Mouse (Mus musculus) MEL-GATA-1-ER (cell line): ENCODE data around the gene Ednrb.

Experiments
- DNase-seq: peaks from one replicate; pipeline ENCODE4 v3.0.0-alpha.2; 2012; ENCODE audit warnings: low read depth; ENCODE audit errors: extremely low read depth

Gene Ednrb

DNA sequence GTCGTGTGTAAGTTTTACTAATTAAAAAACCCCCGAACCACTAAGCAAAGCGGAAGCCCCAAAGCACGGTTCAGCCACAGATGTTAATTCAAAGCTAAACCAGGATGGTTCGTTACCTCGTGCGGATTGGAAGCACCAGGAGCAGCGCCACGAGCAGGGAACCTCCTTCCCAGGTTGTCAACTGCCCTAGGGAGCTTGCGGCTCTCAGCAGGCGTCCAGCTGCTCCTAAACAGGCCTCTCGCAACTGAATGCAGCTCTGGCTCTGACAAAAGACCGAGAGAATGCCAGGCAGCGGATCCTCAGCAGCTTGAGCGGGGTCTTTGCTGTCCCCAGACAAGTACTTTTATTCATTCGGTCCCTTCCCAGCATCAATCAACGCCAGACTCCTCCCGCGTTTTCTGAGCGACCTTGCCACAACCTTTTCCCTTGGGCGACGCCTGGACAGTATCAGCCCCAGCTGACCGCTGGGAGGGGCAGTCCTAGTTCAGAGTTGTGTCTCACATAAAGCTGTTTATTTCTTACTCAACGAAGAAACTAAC is at the start of gene Ednrb:
Ednrb (minus strand) TSS at position 392 of the 539 bp plus-strand sequence.
- no peak for DNase-seq

DNA sequence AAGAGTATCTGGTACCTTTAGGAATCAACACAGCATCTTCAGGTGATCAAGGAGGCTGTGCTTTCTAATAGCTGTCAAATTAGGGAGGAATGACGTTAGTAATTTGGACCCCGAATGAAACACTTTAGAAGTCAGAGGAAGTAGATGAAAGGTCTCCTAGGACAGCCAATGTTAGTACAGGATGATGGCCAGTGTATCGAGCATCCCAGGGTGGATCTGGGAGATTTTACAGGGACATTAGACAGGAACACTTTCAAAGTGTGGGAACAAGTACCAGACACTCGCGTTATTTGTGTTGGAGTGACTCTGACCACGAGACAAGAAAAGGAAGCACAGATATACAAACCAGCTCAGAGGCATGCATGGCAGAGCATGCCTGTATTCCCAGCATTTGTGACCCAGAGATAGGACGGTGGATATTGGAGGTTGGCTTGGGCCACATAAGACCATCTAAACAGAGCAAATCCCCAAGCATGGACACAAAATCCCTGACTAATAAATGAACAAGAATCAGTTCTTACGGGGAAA is 48.3 kb upstream of the Ednrb start:
- DNase-seq: no peak

DNA sequence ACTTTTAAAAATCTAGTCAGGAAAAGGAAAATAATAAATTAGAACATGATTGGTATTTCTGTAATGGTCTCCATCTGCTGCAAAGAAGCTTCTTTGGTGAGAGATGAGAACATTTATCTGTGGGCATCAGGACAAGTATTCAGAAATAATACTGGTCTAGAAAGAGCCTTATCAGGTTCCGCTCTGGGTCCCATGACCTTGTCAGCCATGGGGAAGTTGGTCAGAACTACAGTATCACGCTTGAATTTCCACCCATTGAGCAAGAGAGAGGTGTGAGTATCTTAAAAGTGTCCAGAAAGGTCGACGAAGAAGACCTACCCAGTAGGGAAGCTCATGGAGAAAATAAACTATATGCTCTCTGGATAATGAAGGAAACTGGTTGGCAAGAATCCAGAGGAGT is 46.6 kb upstream of the Ednrb start:
- no peak for DNase-seq

DNA sequence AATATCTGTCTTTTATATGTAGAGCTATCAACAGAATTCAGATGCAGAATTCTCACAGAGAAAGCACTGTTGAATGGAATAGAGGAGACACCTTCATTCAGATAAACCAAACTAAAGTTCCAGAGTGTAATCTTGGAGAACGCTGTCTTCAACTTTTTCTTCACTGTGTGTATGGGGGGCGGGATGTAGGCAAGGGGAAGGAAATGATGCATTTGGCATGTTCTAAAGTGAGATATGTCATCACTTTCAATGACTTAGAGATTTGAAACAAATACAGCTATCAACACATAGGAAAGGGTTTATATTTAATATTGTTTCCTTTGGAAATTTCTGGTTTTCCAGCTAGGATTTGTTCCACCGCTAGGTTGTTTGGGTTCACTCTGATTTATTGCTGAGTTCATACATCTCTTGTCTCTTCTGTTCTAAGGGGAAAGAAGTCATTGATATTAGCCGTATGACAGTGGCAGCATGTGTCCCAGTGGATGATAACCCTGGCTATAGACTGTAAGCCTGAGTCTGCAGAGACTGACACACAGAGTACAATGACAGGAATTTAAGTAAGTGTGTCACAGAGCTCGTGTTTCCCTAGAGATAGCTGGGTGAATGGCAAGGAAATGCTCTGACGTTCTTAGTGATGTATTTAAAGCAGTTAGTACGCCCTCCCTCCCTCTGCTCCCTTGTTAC is 40.8 kb upstream of the Ednrb start:
- no peak for DNase-seq

DNA sequence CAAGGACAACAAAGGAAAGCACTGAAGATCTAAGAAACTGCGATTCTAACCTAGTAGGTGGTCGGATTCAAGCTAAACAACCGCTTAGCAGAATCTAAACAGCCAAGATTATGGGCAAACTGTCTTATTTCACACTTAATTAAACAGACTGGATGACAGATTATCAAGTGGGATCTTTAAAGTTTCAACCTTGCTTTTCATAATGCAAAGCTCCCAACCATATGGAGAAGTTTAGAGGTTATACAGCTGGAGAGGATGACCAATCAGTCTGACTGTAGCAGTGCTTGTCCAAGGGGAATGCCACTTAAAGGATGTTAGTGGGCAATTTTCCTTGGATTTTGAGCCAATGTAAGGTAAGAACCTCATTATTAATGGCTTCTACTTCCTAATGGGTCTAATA is 38.7 kb upstream of the Ednrb start:
- no peak for DNase-seq

DNA sequence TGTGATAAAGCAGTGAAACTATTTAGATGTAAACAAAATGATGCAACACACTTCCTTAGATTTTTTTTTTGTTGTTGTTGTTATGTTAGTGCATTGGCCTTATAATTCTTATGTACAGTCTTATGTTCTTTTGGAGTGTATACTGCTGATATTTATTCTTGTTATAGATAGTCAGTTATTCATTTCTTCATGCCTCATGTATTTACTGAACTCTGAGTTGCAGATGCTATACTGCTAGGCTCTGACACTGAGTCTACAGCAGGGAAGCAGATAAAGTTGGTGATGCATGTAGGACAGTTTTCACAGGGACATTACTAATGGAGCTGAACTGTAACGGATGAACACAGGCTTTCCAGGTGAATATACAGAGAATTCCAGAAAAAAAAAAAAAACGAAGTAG is 32.9 kb upstream of the Ednrb start:
- DNase-seq: no peak

DNA sequence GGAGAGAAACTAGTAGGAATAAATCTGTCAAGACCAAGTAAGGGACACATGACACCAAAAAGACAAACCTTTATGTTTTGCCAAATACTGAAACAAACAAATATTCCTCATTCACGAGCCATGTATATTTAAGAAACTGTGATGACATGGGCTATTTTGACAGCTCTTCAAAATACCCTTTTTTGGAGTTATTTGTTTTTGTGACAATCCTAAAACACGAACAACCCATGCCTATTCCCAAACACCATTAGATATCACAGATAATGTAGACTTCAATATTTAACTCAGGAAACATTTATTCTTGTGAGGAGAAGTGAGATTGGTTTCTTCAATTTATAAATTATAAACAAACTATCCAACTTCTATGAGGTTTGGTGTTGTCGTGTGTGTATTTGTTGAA is 32.4 kb upstream of the Ednrb start:
- no peak for DNase-seq

DNA sequence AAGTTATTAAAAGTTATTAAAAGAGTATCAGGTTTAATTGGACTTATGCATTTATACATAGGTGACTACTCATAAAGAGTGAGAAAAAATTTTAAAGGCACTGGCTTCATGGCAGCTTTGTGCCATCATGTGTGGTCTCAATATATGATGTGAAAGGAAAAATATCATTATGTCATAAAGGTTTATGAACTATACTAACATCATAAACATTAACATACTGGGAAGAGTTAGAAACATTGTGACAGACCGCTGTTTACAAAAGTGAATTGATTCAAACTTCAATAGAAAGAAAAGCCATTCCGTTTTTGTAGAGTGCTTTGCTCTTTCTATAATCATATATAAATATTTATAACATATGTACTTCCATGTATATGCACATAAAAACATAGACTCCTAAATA is 22.4 kb upstream of the Ednrb start:
- DNase-seq: no peak

DNA sequence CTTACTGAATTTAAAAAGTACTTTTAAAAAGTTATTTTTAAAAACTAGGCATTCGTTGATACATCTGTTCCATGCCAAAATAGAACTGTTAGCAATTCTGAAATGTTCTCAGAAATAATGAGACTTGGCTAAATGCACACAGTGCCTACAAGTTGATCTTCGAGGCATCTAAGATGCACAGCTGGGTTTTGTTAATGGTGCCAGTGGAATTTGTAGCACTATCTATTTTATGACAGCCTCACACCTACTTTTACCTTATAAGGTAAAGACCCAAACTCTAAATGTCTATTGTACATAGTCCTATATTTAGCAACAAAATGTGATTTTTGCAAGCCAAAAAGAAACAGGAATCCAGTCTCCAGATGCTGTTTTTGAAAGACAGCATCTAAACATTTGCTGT is 21.0 kb upstream of the Ednrb start:
- no peak for DNase-seq

DNA sequence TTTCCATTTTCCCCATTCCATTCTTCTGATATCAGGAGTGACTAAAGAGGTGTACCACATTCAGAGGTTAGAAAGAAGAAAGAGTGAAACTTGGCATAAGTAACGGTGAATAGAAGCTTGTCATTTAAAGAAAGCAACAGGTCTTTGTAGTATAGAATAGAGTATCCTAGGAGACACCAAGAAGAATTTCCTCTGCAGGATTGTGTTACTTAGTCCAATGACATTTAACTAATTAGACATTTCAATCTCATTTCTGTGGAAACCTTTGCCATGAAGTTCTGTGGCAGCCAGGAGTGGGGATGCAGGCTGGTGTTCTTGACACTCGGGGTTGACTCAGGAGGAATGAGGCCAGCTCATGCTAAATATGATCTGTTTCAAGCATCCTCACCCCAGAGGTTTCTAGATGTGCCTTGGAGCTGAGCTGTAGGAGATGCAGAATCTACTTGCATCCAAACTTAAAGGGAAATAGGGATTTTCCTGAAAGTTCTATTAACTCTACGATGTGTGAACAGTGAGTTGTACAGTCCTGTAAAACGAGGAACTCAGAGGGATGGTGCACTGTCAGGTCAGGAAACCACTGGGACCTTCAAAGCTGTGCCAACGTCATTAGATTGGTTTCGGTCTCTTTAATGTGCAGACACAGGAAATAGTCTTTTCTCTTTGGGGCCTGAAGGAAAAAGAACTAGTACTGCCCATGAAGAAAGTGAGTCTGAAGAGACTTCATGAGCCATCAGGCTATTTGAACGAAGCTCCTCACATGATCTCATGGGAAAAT is 6.1 kb upstream of the Ednrb start:
- DNase-seq: no peak

DNA sequence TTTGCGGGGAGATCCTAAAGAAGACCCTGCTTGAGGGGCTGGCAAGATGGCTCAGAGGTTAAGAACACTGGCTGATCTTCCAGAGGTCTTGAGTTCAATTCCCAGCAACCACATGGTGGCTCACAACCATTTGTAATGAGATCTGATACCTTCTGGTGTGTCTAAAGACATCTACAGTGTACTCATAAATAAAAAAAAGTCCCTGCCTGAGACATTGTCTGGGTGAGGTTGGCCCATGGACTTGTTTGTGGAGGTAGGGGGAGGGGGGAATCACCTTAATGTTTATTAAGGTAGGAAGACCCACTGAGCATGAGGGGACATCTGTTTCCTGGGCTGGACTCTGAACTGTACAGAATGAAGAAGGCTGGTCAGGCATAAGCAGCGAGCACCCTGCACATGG is 1.5 kb upstream of the Ednrb start:
- DNase-seq: no peak

DNA sequence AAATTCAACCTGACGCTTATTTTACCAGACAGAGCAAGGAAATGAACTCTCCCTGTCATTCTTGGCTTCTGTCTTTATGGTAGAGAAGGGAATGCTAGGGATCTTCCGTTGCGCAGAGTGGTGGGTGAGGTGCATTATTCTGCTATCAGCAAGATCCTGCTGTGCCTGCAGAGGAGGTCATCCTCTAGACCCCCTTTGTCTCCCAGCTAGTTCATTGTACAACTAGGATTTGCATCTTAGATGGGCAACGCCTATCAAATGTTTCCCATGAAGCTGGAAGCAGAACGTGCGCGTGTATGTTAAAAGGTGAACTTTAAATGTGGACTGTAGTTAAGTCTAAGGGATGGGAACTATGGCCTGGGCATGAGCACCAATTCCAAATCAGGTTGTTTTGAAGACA is 742 bp upstream of the Ednrb start:
- DNase-seq: no peak

DNA sequence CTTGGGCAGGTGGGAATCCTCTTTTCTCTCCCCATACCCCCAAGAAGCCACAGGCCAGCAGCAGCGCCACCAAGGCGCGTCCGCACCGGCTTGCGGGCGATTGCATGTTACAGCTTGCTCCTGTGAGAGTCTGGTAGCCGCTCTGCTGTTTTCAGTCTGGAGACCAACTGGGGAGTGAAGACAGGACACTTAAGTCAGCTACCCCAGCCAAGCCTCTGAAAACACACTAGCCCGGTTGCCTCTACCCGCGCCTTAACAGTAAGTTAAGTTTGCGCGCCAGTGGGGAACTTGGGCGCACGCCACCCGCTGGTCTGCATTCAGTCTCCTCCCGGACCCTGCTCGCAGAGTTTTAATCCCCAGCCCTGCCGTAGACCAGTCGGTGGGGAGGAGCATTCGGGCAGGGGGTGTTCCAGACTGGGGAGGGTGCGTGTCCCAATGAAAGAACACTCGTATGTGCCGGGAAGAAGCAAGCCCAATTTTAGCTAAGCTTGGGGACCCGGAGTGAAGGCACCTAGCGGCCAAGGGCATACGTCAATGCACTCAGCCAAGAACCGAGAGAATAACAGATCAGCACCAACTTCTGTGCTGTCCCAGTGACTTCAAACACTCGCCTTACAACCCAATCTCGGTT is 716 bp downstream of the Ednrb start:
- no peak for DNase-seq

DNA sequence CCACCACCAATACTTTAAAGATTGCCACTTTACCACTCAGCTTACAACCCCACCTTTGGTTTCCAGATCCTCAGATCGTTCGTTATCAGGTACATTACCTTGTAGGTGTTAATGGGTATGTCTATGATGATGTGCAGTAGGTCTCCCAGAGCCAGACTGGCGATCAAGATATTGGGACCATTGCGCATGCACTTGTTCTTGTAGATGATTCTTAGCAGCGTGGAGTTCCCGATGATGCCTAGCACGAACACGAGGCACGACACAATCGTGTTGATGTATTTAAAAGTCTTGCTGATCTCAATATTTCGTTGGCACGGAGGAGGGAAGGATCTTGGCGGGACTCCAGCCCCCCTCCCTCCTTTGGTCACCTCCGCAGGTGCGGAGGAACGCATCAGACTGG is 1.3 kb downstream of the Ednrb start:
- no peak for DNase-seq

DNA sequence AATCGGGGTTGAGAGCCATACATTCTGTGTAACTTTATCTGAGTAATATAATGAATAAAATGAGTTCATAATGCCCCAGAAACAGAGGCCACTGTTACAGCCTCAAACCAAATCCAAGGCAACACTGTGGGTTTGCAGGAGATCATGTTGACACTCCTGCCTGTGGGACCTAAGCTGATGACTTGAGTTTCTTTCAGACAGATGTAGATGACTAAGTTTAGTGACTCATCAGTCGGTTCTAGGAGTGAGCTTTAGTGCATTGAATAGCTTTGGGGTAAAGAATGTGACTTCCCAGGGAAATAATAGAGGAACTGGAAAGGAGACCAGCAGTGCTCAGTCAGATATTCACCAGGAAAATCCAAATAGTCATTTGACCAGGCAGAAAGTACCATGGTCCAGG is 3.8 kb downstream of the Ednrb start:
- DNase-seq: no peak

DNA sequence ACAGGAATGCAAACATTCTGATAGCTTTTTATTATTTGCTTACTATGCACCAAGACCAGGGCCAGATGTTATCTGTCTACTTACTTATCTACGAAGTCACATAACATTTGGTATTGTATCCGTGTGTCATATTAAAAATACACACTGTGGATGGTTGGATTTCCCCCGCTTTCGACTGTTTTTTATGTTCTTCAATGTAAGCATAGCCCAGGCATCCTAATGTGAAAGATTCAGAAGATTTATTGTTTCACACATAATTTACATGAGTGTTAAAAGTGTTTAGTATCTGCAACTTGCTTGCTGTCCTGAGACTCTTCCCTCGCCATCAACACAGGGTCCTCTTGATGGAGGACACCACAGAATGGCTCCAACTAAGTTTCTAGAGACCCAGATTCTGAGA is 5.3 kb downstream of the Ednrb start:
- no peak for DNase-seq

DNA sequence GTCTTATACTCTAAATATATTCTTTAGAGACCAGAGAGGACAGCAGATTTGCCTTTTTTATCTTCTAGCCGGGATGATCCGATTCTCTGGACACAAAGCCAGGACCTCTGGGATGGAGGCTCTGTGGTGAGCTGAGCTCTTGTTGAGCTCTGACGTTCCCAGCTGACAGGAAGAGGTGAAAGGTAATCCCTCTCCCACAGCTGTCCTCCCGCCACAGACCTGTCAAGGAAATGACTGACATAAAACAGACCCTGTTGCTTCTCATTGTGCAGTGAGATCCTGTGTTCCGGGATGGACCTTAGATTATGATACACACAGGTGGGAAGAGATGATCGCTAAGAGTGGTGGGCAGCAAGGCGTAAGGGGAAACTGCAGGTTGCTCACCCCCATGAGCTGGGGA is 9.6 kb downstream of the Ednrb start:
- no peak for DNase-seq

DNA sequence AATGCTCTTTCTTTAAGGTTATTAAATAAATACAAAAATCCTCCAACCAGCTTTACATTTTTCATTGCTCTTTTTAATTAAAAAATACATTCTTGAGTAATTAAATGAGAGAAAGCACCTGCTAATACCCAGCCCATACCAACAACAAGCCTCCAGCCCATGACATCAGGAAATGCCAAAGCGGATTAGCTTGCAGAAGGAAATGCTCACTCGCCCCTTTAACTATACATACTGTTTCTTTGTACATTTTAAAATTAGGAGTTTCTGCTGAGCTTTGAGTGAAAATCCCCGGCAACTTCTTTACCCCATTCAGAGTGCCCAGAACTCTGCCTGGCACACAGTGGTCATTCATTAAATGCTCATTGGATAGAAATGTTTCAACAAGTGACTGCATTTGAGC is 10.1 kb downstream of the Ednrb start:
- DNase-seq: no peak

DNA sequence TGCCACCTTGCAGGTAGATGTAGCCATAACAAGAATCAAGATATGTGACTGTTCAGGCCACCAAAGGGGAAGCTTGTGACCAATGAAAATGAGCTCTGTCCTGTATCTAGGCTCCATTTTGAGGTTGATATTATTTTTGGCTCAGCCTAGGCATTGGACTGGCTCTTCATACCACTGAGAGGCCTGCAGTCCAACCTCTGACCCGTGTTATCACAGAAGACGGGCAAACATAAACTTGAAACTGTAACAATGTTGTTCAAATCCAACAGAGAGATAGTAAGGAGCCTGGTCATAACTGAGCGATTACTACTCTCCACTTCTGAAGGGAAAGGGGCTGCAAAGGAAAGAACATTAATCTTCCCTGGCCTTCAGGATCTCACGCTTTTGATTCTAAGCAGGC is 11.7 kb downstream of the Ednrb start:
- no peak for DNase-seq

DNA sequence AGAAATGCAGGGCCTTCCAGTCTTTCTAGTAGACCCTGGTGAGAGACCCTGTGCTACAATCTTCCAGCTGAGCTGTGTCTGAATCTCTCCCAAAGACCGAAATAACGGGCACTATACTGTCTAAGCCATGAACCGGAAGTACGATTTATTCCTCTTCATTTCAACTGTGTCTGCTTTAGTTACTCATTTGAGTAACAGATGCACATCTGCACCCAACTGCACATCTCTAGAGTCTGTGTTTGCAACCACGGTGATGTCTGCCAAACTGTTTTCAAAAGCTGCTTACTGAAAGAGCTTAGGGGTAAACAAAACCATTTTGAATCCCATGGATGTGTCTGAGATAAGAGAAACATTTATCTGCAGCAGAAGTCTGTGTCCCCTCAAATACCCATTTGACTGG is 13.2 kb downstream of the Ednrb start:
- no peak for DNase-seq

DNA sequence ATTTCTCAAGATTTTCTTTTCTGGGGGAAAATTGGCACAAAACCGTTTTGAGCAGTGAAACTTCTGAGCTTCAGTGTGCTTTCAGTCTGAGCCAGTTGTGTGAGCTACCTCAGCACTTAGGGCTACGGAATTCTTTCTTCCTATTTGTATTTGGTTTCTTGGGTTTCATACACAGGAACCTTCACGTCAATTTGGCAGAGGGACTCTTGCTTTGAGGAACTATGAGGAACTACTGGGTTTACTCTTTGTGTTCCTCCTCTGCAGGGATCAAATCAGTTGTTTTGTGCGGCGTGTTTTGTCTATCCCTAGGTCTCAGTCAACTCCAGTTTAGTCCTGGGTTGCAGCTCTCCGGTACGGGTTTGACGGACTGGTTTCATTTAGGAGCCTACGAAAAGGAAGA is 17.9 kb downstream of the Ednrb start:
- no peak for DNase-seq

DNA sequence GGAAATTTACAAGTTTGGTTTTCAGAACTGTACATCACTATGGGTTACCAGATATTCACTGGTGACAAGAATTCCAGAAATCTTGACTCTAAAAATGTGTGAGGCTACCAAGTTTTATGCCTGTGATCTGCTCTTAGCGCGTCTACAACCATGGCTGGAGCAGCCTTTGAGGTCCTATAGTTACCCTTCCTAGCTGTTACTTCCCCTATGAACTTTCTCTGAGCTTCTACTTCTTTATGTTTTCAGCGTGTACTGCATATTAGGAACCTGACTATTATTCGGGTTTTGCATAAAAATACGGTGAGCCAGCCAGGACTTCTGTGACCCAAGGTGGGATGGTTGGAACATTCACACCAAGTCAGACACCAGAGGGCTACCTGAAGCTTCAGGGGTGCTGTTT is 18.3 kb downstream of the Ednrb start:
- no peak for DNase-seq
